Mouse (Mus musculus) v-Abl transformed pro-B cells (cell line): ENCODE results near the gene Kcna10.

ENCODE experiments used
- in situ Hi-C, 2 experiments: fragments of 400-800 bp; cut with MboI; formaldehyde crosslinking; loops; one replicate each; pipeline ENCODE4 v1.15.1; 2025; ENCODE audit not compliant: unreplicated experiment in 2 of 2

Gene Kcna10

DNA sequence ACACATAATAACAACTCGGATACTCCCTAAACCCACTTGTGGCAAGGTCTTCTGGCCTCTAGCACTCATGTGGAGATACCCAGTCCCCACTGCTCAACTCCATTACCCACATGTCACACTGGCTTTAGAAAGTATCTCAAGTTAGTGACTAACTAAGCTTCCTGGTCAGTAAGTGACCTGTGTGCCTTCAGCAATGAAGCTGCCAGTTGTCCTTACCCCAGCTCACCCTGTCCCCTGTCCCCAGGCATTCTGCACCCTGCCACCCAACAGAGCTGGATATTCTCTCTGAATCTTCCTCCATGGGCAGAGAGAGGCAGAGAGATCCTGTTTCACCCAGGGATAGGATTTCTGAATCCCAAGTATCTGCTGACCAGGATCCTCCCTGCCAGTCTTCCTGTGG lies at the start of gene Kcna10:
TSS of gene Kcna10 (plus strand) at position 301 of the 400 bp plus-strand sequence.
- in situ Hi-C loops, result loop anchor here (10.0 to 25.0 kb wide), 2 partner anchors 248 to 1520 kb away; no protein-coding TSS in a partner anchor

DNA sequence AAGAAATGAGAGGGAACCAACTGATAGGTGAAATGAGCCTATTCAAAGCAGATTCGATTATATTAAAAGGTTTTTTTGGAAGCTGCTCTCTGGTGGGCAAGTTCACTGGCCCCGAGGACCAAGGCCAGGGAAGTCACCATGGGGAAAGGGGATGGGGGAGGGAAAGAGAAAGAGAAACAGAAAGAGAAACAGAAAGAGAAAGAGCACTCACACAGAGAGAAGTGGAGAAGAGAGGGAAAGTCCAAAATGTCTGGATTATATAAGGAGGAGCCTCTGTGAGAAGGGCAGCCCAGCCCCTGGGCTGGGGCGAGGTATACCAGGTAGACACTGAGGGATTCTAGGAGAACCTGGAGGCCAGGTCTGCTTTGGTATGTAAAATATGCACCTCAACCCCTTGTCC lies 48.4 kb upstream of the Kcna10 start:
- in situ Hi-C loops, result loop anchor here in 1 of 2 experiments (10.0 kb wide), 1 partner anchor 1080 kb away; no protein-coding TSS in a partner anchor

DNA sequence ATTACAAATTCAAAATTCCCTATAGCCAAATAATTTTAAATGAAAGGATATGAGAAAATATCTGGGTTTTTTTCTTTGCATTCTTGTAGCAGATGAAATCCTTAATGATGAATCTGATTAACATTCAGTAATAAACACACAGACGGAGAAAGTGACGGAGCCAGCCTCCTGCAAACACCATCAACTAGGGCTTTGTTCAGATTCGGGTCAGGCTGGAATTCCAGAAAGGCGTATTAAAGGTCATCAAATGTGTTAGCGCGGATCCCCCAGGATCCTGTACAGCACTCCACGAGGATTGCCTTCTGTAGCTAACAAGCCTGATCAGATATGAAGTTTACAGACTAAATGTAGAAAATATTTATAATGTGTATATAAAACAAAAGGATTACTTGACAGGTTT lies 35.7 kb upstream of the Kcna10 start:
- in situ Hi-C loops, result no loop called here

DNA sequence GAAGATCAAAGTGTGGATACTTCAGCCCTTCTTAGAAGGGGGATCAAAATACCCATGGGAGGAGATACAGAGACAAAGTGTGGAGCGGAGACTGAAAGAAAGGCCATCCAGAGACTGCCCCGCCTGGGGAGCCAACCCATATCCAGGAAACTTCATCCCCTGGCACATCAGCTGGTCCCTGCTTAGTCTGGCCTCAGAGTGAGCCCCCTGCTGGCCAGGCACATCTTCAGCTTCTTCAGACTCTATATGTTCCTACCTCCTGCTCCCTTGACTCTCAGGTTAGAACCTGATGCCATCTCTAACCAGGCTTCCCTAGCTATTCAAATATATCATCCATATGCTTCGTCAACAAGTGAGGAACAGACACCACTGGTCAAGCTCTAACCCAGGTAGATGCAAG lies 33.9 kb upstream of the Kcna10 start:
- in situ Hi-C loops, result no loop called here

DNA sequence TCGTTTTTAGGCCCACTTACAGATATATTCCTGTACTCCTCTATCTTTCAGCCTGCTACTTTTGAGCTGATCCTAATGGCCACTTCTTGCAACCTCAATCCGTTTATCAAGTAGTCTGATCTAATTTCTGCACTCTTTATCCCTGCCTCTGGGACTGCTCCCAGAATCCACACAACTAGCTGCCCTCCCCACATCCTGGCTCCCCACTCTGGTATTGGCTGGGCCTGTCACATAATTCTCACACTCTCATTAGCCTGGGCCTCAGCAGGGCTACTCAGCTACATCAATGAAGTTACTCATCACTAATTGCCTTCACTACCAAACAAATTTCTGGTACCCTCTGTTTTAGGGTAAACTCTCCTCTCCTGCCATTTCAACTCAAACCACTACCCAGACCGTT lies 32.4 kb upstream of the Kcna10 start:
- in situ Hi-C loops, result no loop called here

DNA sequence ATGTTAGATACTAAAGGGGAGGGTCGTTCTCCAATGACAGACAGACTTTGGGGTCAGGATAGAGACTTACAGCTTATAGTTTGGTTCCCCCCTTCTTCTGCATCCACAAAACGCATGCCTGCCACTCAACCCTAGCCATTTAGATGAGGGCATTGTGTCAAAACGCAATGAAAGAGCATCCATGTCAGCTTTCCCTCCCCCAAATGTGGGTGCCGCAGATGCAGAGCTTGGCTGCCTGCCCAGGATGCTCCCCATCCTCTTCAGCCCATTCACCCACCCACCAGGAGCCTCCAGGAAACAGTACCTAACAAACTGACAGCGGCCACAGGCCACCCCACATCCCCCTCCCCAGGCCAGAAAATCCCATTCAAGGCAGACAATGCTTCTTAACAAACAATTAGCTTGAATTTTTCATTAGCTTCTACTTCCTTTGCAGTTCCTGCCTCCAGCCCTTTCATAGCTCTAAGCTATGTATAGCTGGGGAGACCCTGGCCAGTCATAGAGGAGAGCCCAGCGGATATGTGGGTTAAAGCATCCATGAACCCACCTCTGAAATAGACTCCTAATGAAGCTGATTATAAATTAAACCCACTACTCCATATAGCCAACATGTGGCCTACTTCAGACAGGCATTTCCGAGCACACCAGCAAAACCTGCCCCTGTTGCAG lies 31.9 kb upstream of the Kcna10 start:
- in situ Hi-C loops, result no loop called here

DNA sequence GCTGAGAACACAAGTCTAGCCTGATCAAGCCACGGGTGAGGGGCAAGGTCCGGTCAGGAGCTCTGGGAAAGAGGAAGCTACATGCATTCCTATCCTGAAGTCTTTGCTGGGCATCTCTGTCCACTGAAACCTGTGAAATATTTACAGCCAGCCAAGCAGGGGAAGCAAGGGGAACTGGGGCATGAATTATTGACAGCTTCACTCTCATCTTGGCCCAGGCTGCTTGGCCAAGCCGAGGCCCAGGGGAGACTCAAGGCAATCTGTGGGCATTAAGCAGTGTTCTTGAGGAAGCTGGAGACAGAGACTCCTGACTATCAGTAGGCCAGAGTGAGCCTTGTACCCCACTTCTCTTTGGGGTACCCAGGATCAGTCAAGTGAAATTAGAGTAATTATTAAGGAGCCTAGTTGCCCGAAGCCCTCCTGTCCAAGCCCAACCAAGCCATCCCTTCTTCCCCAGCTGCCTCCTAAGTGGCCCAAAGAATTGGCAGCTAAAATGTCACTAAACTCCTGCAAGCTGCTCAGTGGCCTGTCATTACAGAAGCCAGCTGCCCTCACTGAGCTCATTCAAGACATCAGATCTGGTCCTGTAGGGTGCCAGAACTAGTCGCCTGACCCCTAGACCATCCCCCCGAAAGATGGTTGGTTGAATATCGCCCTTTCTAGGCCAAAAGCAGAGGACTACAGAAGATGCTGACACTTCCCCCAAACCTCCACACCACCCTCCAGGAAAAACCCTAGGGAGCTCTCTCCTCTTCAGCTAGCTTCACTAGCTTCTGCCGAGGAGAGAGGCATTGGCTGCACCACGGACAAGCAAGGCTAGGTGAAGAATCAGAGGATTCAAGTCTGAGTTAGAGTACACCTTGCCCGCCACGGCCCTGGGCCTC lies 28.8 kb upstream of the Kcna10 start:
- in situ Hi-C loops, result no loop called here

DNA sequence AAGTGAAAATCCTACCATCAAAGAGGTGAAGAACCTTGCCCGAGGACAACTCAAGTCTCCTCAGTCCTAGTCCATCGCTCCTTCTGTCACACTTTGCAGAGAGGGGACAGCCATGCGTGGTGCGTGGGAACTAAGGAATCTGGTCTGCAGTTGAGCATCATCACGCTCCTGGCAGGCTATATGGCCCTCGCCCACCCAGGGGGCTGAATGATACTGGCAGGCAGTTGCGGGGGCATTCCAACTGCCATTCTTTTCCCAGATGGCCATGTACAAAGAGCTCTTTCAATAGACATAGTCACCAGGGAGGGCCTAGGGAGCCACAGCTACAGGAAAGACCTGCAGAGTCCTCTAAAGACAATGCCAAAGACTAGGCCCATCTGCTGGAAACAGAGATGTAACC lies 24.0 kb upstream of the Kcna10 start:
- in situ Hi-C loops, result no loop called here

DNA sequence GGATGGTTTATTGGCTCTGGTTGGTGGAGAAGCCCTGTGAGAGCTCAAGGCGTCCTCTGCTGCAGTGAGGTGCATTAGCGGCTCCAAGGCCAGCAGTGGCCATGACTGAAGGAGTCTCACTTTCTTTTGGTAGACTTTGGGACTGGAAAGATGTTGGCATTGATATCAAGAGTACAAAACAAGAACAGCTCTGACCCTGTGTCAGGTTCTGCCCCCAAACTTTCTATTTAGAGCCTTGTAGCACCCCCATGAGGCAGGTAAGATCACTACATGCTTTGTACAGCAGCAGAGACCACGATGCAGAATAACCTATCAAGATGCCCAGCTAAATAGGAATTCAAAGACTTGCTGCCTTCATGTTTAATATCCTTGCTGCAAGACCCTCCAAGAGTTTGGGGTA lies 23.4 kb upstream of the Kcna10 start:
- in situ Hi-C loops, result no loop called here

DNA sequence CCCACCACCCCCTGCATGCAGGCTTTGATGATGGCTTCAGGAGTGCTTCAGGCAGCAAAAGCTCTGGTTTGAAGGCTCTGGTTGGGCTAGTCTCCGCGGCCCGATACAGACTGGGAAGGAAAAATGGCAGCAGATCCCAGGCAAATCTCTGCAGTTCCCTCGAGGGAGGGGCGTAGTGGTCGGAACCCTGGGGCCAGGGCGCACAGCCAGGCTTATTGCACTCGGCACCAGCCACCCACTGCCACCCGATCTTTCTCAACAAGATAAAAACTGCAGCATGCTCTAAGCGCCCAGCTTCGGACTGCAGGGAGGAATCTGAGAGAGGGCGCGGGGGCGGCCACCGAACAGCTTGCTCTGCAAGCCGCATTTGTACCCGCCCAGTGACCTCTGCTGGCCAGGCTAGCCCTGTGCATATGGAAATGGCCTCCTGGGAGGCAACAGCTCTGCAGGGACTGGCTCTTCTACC lies 23.0 kb upstream of the Kcna10 start:
- in situ Hi-C loops, result no loop called here

DNA sequence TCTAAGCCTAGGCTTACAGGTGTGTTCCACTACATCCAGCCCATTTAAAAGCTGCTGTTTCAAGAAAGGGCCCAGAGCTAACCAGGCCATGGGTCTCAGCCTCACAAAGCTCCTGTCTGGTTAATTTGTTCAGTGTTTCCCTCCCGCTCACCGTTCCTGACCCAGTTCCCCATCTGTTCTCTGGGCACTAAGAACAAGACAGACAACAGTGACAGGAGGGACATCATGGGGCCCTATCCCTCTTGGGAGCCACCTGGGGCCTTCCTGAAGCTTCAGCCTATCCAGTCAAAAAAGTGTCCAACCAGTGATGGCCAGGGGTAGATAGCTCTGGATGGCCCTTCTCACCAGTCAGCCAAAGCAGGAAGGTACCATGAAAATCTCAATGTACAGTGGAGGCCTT lies 20.1 kb upstream of the Kcna10 start:
- in situ Hi-C loops, result no loop called here

DNA sequence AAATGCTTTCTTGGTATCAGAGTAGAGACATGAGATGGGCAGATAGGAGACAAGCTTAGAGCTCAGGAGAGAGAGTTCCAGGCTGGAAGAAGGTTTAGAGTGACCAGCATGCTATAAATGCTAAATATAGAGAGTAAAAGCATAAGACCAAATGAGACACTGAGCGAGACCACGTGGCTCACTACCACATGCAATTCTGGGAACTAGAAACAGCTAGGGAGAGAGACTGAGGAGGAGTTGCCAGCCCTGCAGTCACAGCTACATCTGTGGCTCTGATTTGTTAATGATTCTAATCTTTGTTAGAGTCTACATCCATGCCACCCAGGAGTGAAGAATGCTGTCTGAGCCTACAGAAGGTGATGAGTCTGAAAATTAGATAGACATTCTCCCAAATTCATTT lies 13.3 kb upstream of the Kcna10 start:
- in situ Hi-C loops, result no loop called here

DNA sequence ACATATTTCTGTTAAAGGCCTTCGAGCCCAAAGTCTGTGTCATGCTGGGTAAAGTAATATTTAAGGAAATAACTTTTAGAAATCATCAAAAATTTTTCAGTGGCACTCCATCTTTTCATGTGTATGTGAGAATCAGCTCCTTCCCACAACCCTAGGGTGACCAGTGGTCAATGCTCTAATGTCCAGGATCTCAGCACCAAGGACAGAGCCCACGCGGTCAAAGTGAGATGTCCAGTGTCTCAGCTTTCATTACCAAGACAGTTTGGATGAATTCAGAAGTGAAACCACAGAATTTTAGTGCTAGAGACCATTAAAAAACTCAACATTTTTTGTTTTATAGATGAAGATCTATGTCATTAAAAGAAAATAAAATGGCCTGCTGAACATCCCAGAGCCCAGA lies 10.9 kb upstream of the Kcna10 start:
- in situ Hi-C loops, result no loop called here

DNA sequence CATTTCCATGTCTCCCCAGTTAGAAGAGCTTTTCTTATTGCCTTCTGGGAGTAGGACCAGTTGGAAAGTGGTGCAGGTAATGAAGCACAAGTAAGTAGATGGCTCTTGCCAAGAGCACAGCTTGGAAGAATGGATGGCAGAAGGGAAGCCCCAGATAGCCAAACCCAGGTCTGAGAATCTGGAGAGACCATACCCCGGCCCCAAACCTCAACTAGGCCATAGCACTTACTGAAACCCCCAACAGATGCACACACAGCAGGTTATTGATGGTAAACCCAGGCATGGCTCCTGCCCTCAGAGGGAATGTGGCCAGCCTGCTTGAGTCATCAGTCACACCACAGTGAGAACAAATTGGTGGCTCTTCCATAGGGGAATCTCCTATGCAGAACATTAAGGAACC lies 10.3 kb upstream of the Kcna10 start:
- in situ Hi-C loops, result no loop called here

DNA sequence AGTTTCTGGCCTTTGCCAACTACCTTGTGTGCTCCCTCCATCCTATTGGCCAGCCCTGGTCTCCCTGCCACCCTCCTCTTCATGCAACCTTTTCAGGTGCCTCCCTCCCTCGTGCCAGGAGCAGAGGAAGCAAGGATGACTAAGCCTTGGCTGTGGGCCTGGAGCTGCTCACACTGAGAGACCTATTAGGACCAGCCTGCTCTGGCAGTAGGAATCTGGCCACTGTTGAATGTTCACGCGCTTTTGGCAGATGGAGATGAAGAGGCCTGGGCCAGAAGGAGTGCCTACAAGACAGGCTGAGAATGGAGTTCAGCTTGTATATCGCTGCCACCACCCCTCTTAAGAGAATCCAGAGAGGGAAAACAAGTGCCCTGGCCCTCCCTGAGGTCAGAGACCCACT lies 7.4 kb upstream of the Kcna10 start:
- in situ Hi-C loops, result loop anchor here (25.0 kb wide), 1 partner anchor 1513 kb away; no protein-coding TSS in a partner anchor

DNA sequence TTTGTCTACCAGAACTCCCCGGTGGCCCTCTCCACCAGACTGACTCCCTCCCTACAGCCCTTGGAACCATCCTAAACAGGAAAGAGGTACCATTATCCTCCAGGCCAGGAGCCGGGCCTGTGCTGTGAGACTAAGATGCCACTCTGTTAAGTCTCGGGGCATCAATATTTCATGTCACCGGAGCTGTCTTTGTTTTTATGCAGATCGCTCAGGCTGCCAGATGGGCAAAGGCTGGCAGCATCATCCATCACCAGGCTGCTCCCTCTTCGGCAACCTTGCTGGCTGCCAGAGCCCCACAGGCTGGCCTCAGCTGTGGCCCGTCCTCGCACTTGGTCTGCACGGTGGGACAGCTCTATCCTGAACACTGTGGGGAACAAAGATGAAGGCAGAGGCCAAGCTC lies 6.4 kb upstream of the Kcna10 start:
- in situ Hi-C loops, result loop anchor here (25.0 kb wide), 1 partner anchor 1514 kb away; no protein-coding TSS in a partner anchor

DNA sequence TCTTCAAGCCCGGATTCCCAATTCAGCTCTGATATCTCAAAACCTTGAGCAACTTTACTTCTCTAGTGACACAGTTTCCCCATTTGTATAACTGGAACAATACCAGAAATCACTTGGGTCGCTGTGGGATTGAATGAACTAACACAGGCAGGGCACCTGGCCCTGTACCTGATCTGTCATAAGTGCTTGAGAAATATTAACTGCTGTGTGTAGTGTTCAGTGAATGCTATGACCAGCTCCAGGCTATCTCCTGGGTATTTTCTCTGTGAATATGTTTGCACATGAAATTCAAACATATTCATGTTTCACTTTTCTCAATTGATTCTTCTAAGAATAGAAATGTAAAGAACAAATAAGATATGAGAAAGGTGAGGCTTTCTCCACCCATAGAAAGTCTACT lies 2.0 kb upstream of the Kcna10 start:
- in situ Hi-C loops, result loop anchor here (10.0 to 25.0 kb wide), 2 partner anchors 246 to 1519 kb away; no protein-coding TSS in a partner anchor

DNA sequence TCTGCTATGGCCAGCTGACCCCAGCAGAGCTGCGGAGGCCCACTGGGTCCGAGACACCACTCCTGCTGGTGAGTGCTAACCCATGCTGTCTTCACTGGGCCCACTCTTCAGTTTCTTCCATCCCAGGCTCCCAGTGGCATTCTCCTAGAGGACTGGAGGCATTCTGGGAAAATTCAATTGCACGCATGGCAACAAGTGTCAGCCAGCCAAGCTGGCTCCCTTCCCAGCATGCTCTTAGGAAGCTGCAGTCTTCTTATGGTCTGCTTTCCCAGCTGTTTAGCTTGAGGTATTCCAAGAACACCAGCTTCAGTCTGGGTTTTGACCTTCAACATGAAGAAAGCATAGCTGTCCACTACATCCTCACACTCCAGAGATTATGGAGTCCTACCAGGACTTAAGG lies 322 bp downstream of the Kcna10 start:
- in situ Hi-C loops, result loop anchor here (10.0 to 25.0 kb wide), 2 partner anchors 248 to 1521 kb away; no protein-coding TSS in a partner anchor

DNA sequence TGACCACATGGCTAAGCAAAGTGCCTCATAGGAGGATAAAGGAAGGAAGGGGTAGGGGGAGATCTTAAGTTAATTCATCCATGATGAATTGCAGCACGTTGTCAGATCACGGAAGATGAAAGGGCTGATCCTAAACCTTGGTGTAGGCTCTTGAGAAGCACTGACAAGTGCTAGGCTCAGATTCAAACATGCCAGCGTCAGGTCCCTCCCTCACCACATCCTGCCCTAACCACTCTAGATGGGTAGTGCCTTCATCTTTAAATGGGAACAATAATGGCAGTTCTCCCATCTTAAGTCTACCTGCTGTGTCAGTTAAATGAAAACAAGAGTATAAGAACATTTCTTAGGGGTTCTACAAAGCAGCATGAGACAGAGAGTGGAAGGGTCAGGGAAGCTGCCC lies 2.7 kb downstream of the Kcna10 start:
- in situ Hi-C loops, result loop anchor here (5.0 to 25.0 kb wide), 5 partner anchors 248 to 1523 kb away; no protein-coding TSS in a partner anchor

DNA sequence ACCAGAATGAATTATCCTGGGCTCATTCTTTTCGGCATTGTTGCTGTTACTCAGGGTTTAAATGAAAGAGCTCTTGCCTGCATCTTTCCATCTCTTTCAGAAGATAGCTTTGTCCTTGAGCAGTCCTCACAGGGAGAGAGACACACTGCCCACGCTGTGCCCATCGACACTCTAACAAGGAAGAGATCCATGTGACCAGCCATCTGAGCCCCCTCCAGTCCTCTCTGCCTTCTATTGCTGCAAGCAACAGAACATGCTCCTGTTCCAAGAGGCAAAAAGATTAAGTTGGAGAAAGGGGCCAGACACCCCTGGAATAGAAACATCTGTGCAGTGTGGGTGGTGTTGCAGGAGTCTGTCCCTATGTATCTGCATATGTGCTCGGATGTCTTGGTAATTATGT lies 4.2 kb downstream of the Kcna10 start:
- in situ Hi-C loops, result loop anchor here (5.0 to 25.0 kb wide), 5 partner anchors 250 to 1525 kb away; no protein-coding TSS in a partner anchor

DNA sequence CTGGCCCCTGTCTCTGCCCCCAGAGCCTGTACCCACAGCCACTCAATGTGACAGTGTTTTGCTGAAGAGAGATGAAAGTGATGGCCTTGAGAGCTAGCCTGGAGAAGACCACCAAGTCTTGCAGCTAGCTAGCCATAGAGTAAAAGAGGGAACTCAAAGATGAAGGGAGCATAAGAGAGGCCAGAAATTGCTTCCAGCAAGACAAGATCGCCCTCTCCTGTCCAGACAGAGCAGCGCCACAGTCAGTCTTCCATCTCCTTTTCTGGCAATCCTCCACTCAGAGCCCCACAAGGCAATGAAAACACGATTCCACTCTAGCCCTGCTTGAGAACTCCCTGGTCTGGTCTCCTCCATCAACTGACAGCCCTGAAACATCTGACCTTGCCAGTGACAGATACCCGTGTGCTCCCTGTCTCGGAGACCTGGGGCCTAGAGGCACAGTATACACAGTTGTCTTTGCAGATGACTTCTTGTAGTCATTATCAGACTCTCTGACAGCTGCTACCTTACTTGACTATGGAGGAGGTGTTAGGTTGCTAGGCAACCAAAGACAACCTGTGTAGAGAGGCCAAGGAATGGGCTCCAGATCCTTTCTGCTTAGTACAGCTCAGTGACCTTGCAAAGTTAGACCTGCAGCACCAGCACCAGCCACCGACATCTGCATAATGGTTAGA lies 5.5 kb downstream of the Kcna10 start:
- in situ Hi-C loops, result loop anchor here (5.0 to 25.0 kb wide), 5 partner anchors 251 to 1526 kb away; no protein-coding TSS in a partner anchor
